ENCODE assay signal across 11 mouse cellular contexts in the genomic region with DNA sequence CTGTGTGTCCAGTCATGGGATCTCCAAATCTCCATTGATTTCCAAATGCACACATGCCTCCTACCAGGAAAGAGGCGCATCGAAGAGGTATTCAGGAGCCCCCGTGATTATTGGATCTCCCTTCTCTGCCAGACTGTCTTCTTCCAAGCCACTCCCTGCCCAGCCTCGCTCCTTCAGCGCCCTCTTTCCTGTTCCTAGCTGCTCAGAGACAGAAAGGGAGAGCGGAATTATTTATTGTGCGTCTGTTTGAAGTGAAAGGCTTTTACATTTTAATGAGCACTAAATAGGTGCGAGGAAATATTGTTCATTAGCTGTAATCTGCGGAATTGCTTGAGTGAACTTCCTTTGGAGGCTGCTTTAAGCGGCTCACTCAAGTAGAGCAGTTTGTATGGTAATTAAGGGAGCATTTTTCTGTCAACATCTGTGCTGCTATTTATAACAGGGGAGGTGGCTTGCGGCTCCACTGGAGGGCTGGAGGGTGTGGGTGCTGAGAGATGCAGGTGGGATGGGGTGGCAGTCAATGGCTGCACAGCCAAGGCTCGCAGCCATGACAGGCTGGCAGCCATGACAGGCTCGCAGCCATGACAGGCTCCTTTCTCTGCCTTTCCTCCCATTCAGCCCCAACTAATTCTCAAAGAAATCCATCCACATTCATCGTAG.
DNase-seq lines count a peak whose midpoint lies in the region; ATAC-seq and TF ChIP-seq lines count a peak whose summit lies in the region.
"Had no signal": no experiment of that assay in that cellular context is flagged by ENCODE, and none has a peak within 500 bp of the region (broad histone marks: within the 10 kb centered on the region; RNA-seq: fewer than 3 reads in every experiment).

No protein-coding gene starts in this region.

- H3K9ac ChIP-seq in midbrain, embryonic 12.5 days (replicated peaks), result no peak overlapping the region
- H3K9ac ChIP-seq in forebrain, embryonic 13.5 days, result peak overlapping the region; percentile 40
- H3K9ac ChIP-seq in kidney, postnatal 0 days (ENCODE audit: low read depth, low read length), result no peak overlapping the region

- H3K27ac ChIP-seq in midbrain, embryonic 12.5 days (replicated peaks), result no peak overlapping the region
- H3K27ac ChIP-seq in midbrain, embryonic 10.5 days (replicated peaks), result no peak overlapping the region
- H3K27ac ChIP-seq in forebrain, embryonic 13.5 days, result peak overlapping the region; percentile 75
- H3K27ac ChIP-seq in kidney, postnatal 0 days, result no peak overlapping the region
- H3K27ac ChIP-seq: macrophage had no signal

- DNase-seq in midbrain, embryonic 10.5 days (ENCODE audit: low spot score), result no peak
- DNase-seq in kidney, postnatal 0 days (ENCODE audit: low spot score), result peak; percentile 16
- DNase-seq in spleen, postnatal 4 days (ENCODE audit: low spot score in 2 of 2), result peak; percentile 32 to 62
- DNase-seq in cerebellum, postnatal 10 days, result no peak
- no peak for DNase-seq in heart, postnatal 36 days
- DNase-seq: cerebellum, adult 11-12 months; left cerebral cortex, postnatal 4 days had no signal

- no peaks in the 10 kb centered on the region for H3K36me3 ChIP-seq in midbrain, embryonic 12.5 days
- no peaks in the 10 kb centered on the region for H3K36me3 ChIP-seq in midbrain, embryonic 10.5 days
- no peaks in the 10 kb centered on the region for H3K36me3 ChIP-seq in forebrain, embryonic 13.5 days (ENCODE audit: poor library complexity, severe bottlenecking)
- no peaks in the 10 kb centered on the region for H3K36me3 ChIP-seq in kidney, postnatal 0 days (ENCODE audit: insufficient read depth, low read length)

- H3K4me2 ChIP-seq in midbrain, embryonic 12.5 days (replicated peaks), result no peak overlapping the region
- peak overlapping the region; percentile 48 for H3K4me2 ChIP-seq in forebrain, embryonic 13.5 days
- 0 out of 2 replicates have a peak overlapping the region, but pooled peaks have one; percentile 7 for H3K4me2 ChIP-seq in kidney, postnatal 0 days (ENCODE audit: low read length)

- peak; percentile 72 for ATAC-seq in midbrain, embryonic 12.5 days (ENCODE audit: low FRiP score, low read depth)
- ATAC-seq in forebrain, embryonic 13.5 days, result peak; percentile 90
- ATAC-seq in kidney, postnatal 0 days (replicated peaks; ENCODE audit: low FRiP score, low read depth), result no peak
- no peak for ATAC-seq in granulocyte monocyte progenitor cell, adult 5-6 weeks (replicated peaks; ENCODE audit: poor library complexity, severe bottlenecking)

- no peaks in the 10 kb centered on the region for H3K9me3 ChIP-seq in midbrain, embryonic 12.5 days
- no peaks in the 10 kb centered on the region for H3K9me3 ChIP-seq in midbrain, embryonic 10.5 days (replicated peaks)
- no peaks in the 10 kb centered on the region for H3K9me3 ChIP-seq in forebrain, embryonic 13.5 days (replicated peaks)
- no peaks in the 10 kb centered on the region for H3K9me3 ChIP-seq in kidney, postnatal 0 days (replicated peaks; ENCODE audit: low read length)

- H3K27me3 ChIP-seq in midbrain, embryonic 12.5 days, result no peaks in the 10 kb centered on the region
- H3K27me3 ChIP-seq in midbrain, embryonic 10.5 days (ENCODE audit: low read depth, poor library complexity, severe bottlenecking), result no peaks in the 10 kb centered on the region
- H3K27me3 ChIP-seq in forebrain, embryonic 13.5 days, result no peaks in the 10 kb centered on the region
- H3K27me3 ChIP-seq in kidney, postnatal 0 days (ENCODE audit: insufficient read depth, low read length), result no peaks in the 10 kb centered on the region

- WGBS in midbrain, embryonic 12.5 days, result 58% methylated on average over 14 of the region's 14 CpGs
- WGBS in midbrain, embryonic 10.5 days, result 80% methylated on average over 14 of the region's 14 CpGs
- WGBS in forebrain, embryonic 13.5 days, result 26% methylated on average over 14 of the region's 14 CpGs
- 38% methylated on average over 14 of the region's 14 CpGs for WGBS in kidney, postnatal 0 days

- no peak for TF ChIP-seq CTCF in kidney, postnatal 0 days (IDR thresholded peaks at IDR 0.05; ENCODE audit: low read depth)

- no peak overlapping the region for H3K4me3 ChIP-seq in midbrain, embryonic 12.5 days
- H3K4me3 ChIP-seq in midbrain, embryonic 10.5 days, result no peak overlapping the region
- peak overlapping the region; percentile 6; the same call in 1 of the 2 replicates for H3K4me3 ChIP-seq in forebrain, embryonic 13.5 days
- no peak overlapping the region for H3K4me3 ChIP-seq in kidney, postnatal 0 days (replicated peaks; ENCODE audit: low read depth, low read length)

- H3K4me1 ChIP-seq in midbrain, embryonic 12.5 days, result peaks cover 16% of the 10 kb centered on the region; the same call in 1 of the 2 replicates
- peaks cover 12% of the 10 kb centered on the region for H3K4me1 ChIP-seq in midbrain, embryonic 10.5 days
- peaks cover 21% of the 10 kb centered on the region for H3K4me1 ChIP-seq in forebrain, embryonic 13.5 days
- no peaks in the 10 kb centered on the region; the same call in 1 of the 2 replicates for H3K4me1 ChIP-seq in kidney, postnatal 0 days (replicated peaks; ENCODE audit: insufficient read depth, low read length)

- intact Hi-C loops in heart, postnatal 36 days (cut with DNase I), result no loop called here

Comparison
In these comparisons a context has a peak if more than half of its experiments do, and no peak if none do; other contexts are left out.
1. ATAC-seq: peak in midbrain, embryonic 12.5 days (single experiment) and forebrain, embryonic 13.5 days (single experiment); none in kidney, postnatal 0 days (single experiment) and granulocyte monocyte progenitor cell, adult 5-6 weeks (single experiment).
2. DNase-seq: peak in kidney, postnatal 0 days (single experiment) and spleen, postnatal 4 days (2 of 2); none in midbrain, embryonic 10.5 days (single experiment), cerebellum, postnatal 10 days (0 of 2) and heart, postnatal 36 days (0 of 2).